Mouse (Mus musculus) central nervous system, embryonic 14 days (tissue): Measurements from ENCODE around the gene Zfp160. TPM values are rescaled to one million over a fixed set of nuclear protein-coding genes. Genes with fewer than 3 reads are reported as not detected.

ENCODE experiments used
- polyA plus RNA-seq: library from polyadenylated mRNA; depleted of rRNA; stranded (reverse); fragments of >200 nt; gene quantifications from 2 replicates; pipeline ENCODE4 v1.2.3, GENCODE M21; 2012; rRNA removed

Zfp160 gene
- 23.9 and 24.0 TPM in 2 replicates for polyA plus RNA-seq

GRCm38 (mm10) chr17:21008382-21009331 is at the start of gene Zfp160:
TSS of gene Zfp160 (plus strand) at chr17:21008903.

DNA sequence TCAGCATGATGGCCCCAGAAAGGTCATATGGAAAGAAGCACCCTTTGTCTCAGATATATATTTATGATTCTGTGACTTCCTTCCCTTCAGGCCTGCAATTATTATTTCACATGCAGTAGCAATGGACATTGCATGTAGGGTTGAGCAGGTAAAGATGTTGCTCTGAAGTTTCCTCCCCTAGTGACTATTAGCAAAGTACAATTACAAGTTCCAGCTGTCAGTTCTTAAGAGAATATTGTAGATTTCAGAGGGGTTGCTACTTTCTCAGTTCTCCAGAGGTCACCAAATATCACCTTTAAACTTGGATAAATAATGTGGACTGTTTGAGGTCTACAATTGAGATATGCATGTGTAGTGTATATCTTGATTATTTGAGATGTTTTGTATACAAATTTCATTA is 12.3 kb upstream of the Zfp160 start, which contains the start of gene Vmn1r233:
Gene Vmn1r233, minus strand, starts transcription at position 101 of the 400 bp plus-strand sequence.

Other genes starting within 250 kb of the Zfp160 start
- not detected in 2 replicates for gene Vmn1r228, start 222.7 kb upstream of the Zfp160 start, polyA plus RNA-seq
- gene Vmn1r229, start 197.3 kb upstream of the Zfp160 start, polyA plus RNA-seq = not detected in 2 replicates
- gene Vmn1r230, start 168.5 kb upstream of the Zfp160 start, polyA plus RNA-seq = not detected in 2 replicates
- gene Vmn1r231, start 103.8 kb upstream of the Zfp160 start, polyA plus RNA-seq = not detected in 2 replicates
- gene Vmn1r232, start 89.2 kb upstream of the Zfp160 start, polyA plus RNA-seq = not detected in 2 replicates
- gene Ppp2r1a, start 63.6 kb upstream of the Zfp160 start, polyA plus RNA-seq = 415 and 422 TPM in 2 replicates
- gene Vmn1r233, start 12.4 kb upstream of the Zfp160 start, polyA plus RNA-seq = not detected in 2 replicates
- gene Vmn1r234, start 217.2 kb downstream of the Zfp160 start, polyA plus RNA-seq = not detected in 2 replicates
- not detected in 2 replicates for gene Vmn1r235, start 247.5 kb downstream of the Zfp160 start, polyA plus RNA-seq